In genomic region chr17:34655581-34655991, GRCm38 (mm10) we compare ENCODE assay signal across 9 mouse cellular contexts. TPM values are rescaled to one million over a fixed set of nuclear protein-coding genes. Genes with fewer than 3 reads are reported as not detected.
A peak's percentile ranks its signal among the peaks of the same experiment; 100 is the strongest.
DNase-seq lines count a peak whose midpoint lies in the region; TF ChIP-seq lines count a peak whose summit lies in the region.
"Had no signal": no experiment of that assay in that cellular context is flagged by ENCODE, and none has a peak within 500 bp of the region (broad histone marks: within the 10 kb centered on the region; RNA-seq: fewer than 3 reads in every experiment).

No protein-coding gene starts in this region.

- peaks cover 6% of the 10 kb centered on the region; the same call in 1 of the 2 replicates for H3K4me1 ChIP-seq in cerebellum, adult 2 months (ENCODE audit: control insufficient read depth, insufficient read depth, low read length)
- H3K4me1 ChIP-seq: neural tube, embryonic 12.5 days had no signal

- TF ChIP-seq POLR2A in cerebellum, adult 2 months (IDR thresholded peaks at IDR 0.05; ENCODE audit: borderline replicate concordance, insufficient read depth, low read length): no peak

- H3K27me3 ChIP-seq in cerebellum, adult 2 months (ENCODE audit: control insufficient read depth, insufficient read depth, low read length): no peaks in the 10 kb centered on the region

- WGBS in cerebellum, adult 2 months: 14% methylated on average over 4 of the region's 4 CpGs

- peak; percentile 55 for TF ChIP-seq CTCF in layer of hippocampus, adult 2 months (conservative IDR thresholded peaks at IDR 0.05)
- TF ChIP-seq CTCF in cerebellum, adult 2 months (IDR thresholded peaks at IDR 0.05; ENCODE audit: borderline replicate concordance, insufficient read depth, low read depth, low read length): no peak; the same call in 1 of the 2 replicates

- H3K4me3 ChIP-seq in layer of hippocampus, adult 2 months: no peak overlapping the region
- no peak overlapping the region for H3K4me3 ChIP-seq in cerebellum, adult 2 months (replicated peaks; ENCODE audit: insufficient read depth, low read depth, low read length)
- H3K4me3 ChIP-seq: neural tube, embryonic 12.5 days had no signal

- H3K27ac ChIP-seq in layer of hippocampus, adult 2 months: peak overlapping the region; percentile 83
- no peak overlapping the region for H3K27ac ChIP-seq in cerebellum, adult 2 months (ENCODE audit: insufficient read depth, low read length)
- H3K27ac ChIP-seq: neural tube, embryonic 12.5 days had no signal

- peak in 1 of 2 experiments; percentile 68 for DNase-seq in layer of hippocampus, adult 2 months (ENCODE audit: low spot score in 2 of 2)
- no peak for DNase-seq in layer of hippocampus, adult 9-10 months (ENCODE audit: low spot score)
- peak; percentile 34 to 56 for DNase-seq in cerebellum, adult 2 months
- peak; percentile 93 to 97 for DNase-seq in heart, adult 18-20 months
- peak; percentile 92 for DNase-seq in kidney, adult 11 months
- DNase-seq in lung, adult 18-20 months: peak; percentile 93 to 95
- peak; percentile 50 for DNase-seq in right cerebral cortex, postnatal 4 days
- no peak for DNase-seq in embryo, embryonic 10 days (ENCODE audit: low spot score)

RNA-seq across cellular contexts. Expression of gene Atf6b, which starts 8.6 kb away (rescaled TPM):
- total RNA-seq in layer of hippocampus, adult 2 months (2021): 10 to 100 TPM; 92.0 to 93.2 TPM
- polyA plus RNA-seq in cerebellum, adult 2 months (2012; rRNA removed): 61.4 and 69.4 TPM in 2 replicates
- total RNA-seq in heart, adult 18-20 months (2021): 10 to 100 TPM; 15.5 to 17.2 TPM

RNA-seq across cellular contexts. Expression of gene Fkbpl, which starts 11.0 kb away (rescaled TPM):
- total RNA-seq in layer of hippocampus, adult 2 months (2021): 10 to 100 TPM; 16.2 to 18.8 TPM
- 7.4 and 8.5 TPM in 2 replicates for polyA plus RNA-seq in cerebellum, adult 2 months (2012; rRNA removed)
- 1 to 10 TPM; 5.8 to 6.5 TPM for total RNA-seq in heart, adult 18-20 months (2021)

RNA-seq across cellular contexts. Expression of gene Tnxb, which starts 14.7 kb away (rescaled TPM):
- total RNA-seq in layer of hippocampus, adult 2 months (2021): 10 to 100 TPM; 10.9 to 11.0 TPM
- polyA plus RNA-seq in cerebellum, adult 2 months (2012; rRNA removed): 1.6 and 1.8 TPM in 2 replicates
- 10 to 100 TPM; 22.9 to 26.5 TPM for total RNA-seq in heart, adult 18-20 months (2021)

RNA-seq across cellular contexts. Expression of gene Prrt1, which starts 26.3 kb away (rescaled TPM):
- total RNA-seq in layer of hippocampus, adult 2 months (2021): 100 to 1,000 TPM; 276 to 305 TPM
- 194 and 222 TPM in 2 replicates for polyA plus RNA-seq in cerebellum, adult 2 months (2012; rRNA removed)
- 1 to 10 TPM in 1 of 2 experiments, under 1 TPM in 1; 0.93 to 1.5 TPM for total RNA-seq in heart, adult 18-20 months (2021)

RNA-seq across cellular contexts. Expression of gene Ppt2, which starts 27.3 kb away (rescaled TPM):
- 10 to 100 TPM; 46.8 to 55.8 TPM for total RNA-seq in layer of hippocampus, adult 2 months (2021)
- polyA plus RNA-seq in cerebellum, adult 2 months (2012; rRNA removed): 57.3 and 66.9 TPM in 2 replicates
- 10 to 100 TPM; 55.5 to 55.8 TPM for total RNA-seq in heart, adult 18-20 months (2021)

Comparison
In these comparisons a context has a peak if more than half of its experiments do, and no peak if none do; other contexts are left out.
1. DNase-seq: peak in cerebellum, adult 2 months (2 of 2), heart, adult 18-20 months (2 of 2), kidney, adult 11 months (single experiment), lung, adult 18-20 months (2 of 2) and right cerebral cortex, postnatal 4 days (single experiment); none in layer of hippocampus, adult 9-10 months (single experiment) and embryo, embryonic 10 days (single experiment).
2. RNA of gene Atf6b, which starts 8.6 kb away (total RNA-seq): 92.0 to 93.2 TPM in layer of hippocampus, adult 2 months; 15.5 to 17.2 TPM in heart, adult 18-20 months; every median in the first group is over 4 times any median in the second.